Comparison of ENCODE assay signal across 8 mouse cellular contexts in genomic region chr13:10360199-10360694, GRCm38 (mm10). TPM values are rescaled to one million over a fixed set of nuclear protein-coding genes. Genes with fewer than 3 reads are reported as not detected.
A peak's percentile ranks its signal among the peaks of the same experiment; 100 is the strongest.
DNase-seq lines count a peak whose midpoint lies in the region; ATAC-seq lines count a peak whose summit lies in the region.

No protein-coding gene starts in this region.

- WGBS in heart, embryonic 11.5 days (ENCODE audit: insufficient replicate concordance): under 1% methylated on average over 59 of the region's 60 CpGs
- WGBS in lung, embryonic 16.5 days: under 1% methylated on average over 57 of the region's 60 CpGs

- H3K36me3 ChIP-seq in heart, embryonic 11.5 days (ENCODE audit: control insufficient read depth, insufficient read depth, low read length): no peaks in the 10 kb centered on the region
- H3K36me3 ChIP-seq in lung, embryonic 16.5 days (ENCODE audit: control insufficient read depth, insufficient read depth, low read length): no peaks in the 10 kb centered on the region

- H3K9ac ChIP-seq in heart, embryonic 11.5 days (ENCODE audit: low read depth, low read length): no peak overlapping the region; the same call in 1 of the 2 replicates
- peak overlapping the region; percentile 63 for H3K9ac ChIP-seq in lung, embryonic 16.5 days (ENCODE audit: low read length)

- H3K4me1 ChIP-seq in brown adipose tissue, adult 24 weeks (ENCODE audit: control insufficient read depth, insufficient read depth, insufficient read length, low read length): no peaks in the 10 kb centered on the region
- 0 out of 2 replicates have a peak, but pooled peaks cover 3% of the 10 kb centered on the region for H3K4me1 ChIP-seq in heart, embryonic 11.5 days (ENCODE audit: control insufficient read depth, insufficient read depth, low read length)
- H3K4me1 ChIP-seq in lung, embryonic 16.5 days (replicated peaks; ENCODE audit: control insufficient read depth, insufficient read depth, low read length): 0 out of 2 replicates have a peak, but pooled peaks cover 2% of the 10 kb centered on the region

- peak; percentile 47 for DNase-seq in kidney, adult 18-20 months
- DNase-seq in kidney, adult 11 months: no peak
- DNase-seq in kidney, postnatal 10 days: peak; percentile 39
- peak; percentile 58 for DNase-seq in right cerebral cortex, postnatal 25 days

- peak overlapping the region; percentile 100 for H3K4me2 ChIP-seq in heart, embryonic 11.5 days
- peak overlapping the region; percentile 97 for H3K4me2 ChIP-seq in lung, embryonic 16.5 days (ENCODE audit: low read depth, low read length)

- H3K27ac ChIP-seq in brown adipose tissue, adult 24 weeks (replicated peaks; ENCODE audit: low read depth, low read length): no peak overlapping the region
- H3K27ac ChIP-seq in heart, embryonic 11.5 days (ENCODE audit: low read depth, low read length): no peak overlapping the region
- H3K27ac ChIP-seq in lung, embryonic 16.5 days (ENCODE audit: low read length): no peak overlapping the region

- peak overlapping the region; percentile 26 for H3K4me3 ChIP-seq in brown adipose tissue, adult 24 weeks (ENCODE audit: insufficient read depth, low read depth, low read length)
- H3K4me3 ChIP-seq in heart, embryonic 11.5 days (ENCODE audit: low read depth, low read length): peak overlapping the region; percentile 65
- H3K4me3 ChIP-seq in lung, embryonic 16.5 days (ENCODE audit: low read length): peak overlapping the region; percentile 61

- no peak; the same call in 1 of the 2 replicates for ATAC-seq in heart, embryonic 11.5 days (replicated peaks; ENCODE audit: insufficient number of reproducible peaks, low FRiP score, low TSS enrichment)
- peak; percentile 72 for ATAC-seq in lung, embryonic 16.5 days (ENCODE audit: low read depth)
- ATAC-seq in CD4-positive, CD25-positive, alpha-beta regulatory T cell, adult 4 months: no peak

- no peaks in the 10 kb centered on the region for H3K9me3 ChIP-seq in heart, embryonic 11.5 days (replicated peaks; ENCODE audit: control insufficient read depth, low read length)
- no peaks in the 10 kb centered on the region for H3K9me3 ChIP-seq in lung, embryonic 16.5 days (ENCODE audit: control insufficient read depth, low read length)

- H3K27me3 ChIP-seq in heart, embryonic 11.5 days (ENCODE audit: control insufficient read depth, insufficient read depth, low read length): peaks cover 31% of the 10 kb centered on the region
- peaks cover 13% of the 10 kb centered on the region for H3K27me3 ChIP-seq in lung, embryonic 16.5 days (ENCODE audit: control insufficient read depth, insufficient read depth, low read depth, low read length)

RNA-seq across cellular contexts. Expression of gene Chrm3, which starts 0.4 kb away (rescaled TPM):
- not detected in 2 replicates for polyA plus RNA-seq in brown adipose tissue, adult 24 weeks (2012; ENCODE audit: insufficient read depth, insufficient read length, missing spikeins)
- 0.15 and 0.19 TPM in 2 replicates for polyA plus RNA-seq in heart, embryonic 11.5 days (2014; fragmentation: Nextera tagmentation; extraction: Ambion mirVana)
- 0.31 and 0.64 TPM in 2 replicates for polyA plus RNA-seq in lung, embryonic 16.5 days (2015; fragmentation: Nextera tagmentation; extraction: Ambion mirVana)
- polyA plus RNA-seq in CD4-positive, CD25-positive, alpha-beta regulatory T cell, adult 4 months (2017; shearing (Covaris generic)): under 1 TPM; 0.43 to 0.54 TPM
